Mouse (Mus musculus): ENCODE data around the gene Bri3. TPM values are rescaled to one million over a fixed set of nuclear protein-coding genes. Genes with fewer than 3 reads are reported as not detected.

Gene Bri3
- polyA plus RNA-seq, 1 experiment, result 154 TPM

GRCm38 (mm10) chr5:144289769-144290440 lies 45.7 kb downstream of the Bri3 start:
- no peak for TF ChIP-seq POLR2A (IDR thresholded peaks at IDR 0.05; ENCODE audit: low read depth, low read length)
- no peak for TF ChIP-seq CTCF (IDR thresholded peaks at IDR 0.05; ENCODE audit: extremely low read depth, insufficient read length, insufficient replicate concordance, low read depth, low read length)
- H3K4me1 ChIP-seq (ENCODE audit: control insufficient read depth, insufficient read depth, insufficient read length, low read length), result peaks cover 9% of the 10 kb centered on the region
- 39% methylated on average over 4 of the region's 4 CpGs for WGBS
- H3K4me3 ChIP-seq (ENCODE audit: low read depth, low read length), result no peak overlapping the region
- H3K27ac ChIP-seq (ENCODE audit: insufficient read depth, low read depth, low read length), result peak overlapping the region; percentile 74
- H3K36me3 ChIP-seq (ENCODE audit: control insufficient read depth, insufficient read depth, low read length), result peaks cover 15% of the 10 kb centered on the region
- H3K27me3 ChIP-seq (ENCODE audit: control insufficient read depth, insufficient read depth, low read length), result no peaks in the 10 kb centered on the region

DNA sequence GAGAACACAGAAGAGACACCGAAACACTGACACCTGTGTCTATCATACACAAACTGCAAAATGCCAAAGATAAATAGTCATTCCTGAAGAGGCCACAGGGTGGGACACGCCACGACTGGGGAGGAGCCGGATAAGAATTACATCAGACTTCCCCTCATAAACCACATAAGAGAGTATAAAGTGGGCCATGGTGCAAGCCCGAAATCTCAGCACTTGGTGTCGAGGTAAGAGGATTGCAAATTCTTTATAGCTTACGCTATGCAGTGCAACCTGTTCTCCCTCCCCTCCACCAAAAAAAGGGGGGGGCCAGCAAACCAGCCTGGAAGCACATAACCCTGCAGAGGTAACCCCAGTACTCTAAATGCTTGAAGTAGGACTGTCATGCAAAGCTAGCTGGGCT lies 50.7 kb downstream of the Bri3 start:
- peak overlapping the region; percentile 61 for H3K27ac ChIP-seq (ENCODE audit: insufficient read depth, low read depth, low read length)
- H3K4me1 ChIP-seq (ENCODE audit: control insufficient read depth, insufficient read depth, insufficient read length, low read length), result peaks cover 16% of the 10 kb centered on the region
- H3K27me3 ChIP-seq (ENCODE audit: control insufficient read depth, insufficient read depth, low read length), result no peaks in the 10 kb centered on the region
- TF ChIP-seq CTCF (IDR thresholded peaks at IDR 0.05; ENCODE audit: extremely low read depth, insufficient read length, insufficient replicate concordance, low read depth, low read length) (no peak), POLR2A (IDR thresholded peaks at IDR 0.05; ENCODE audit: low read depth, low read length) (no peak)
- H3K36me3 ChIP-seq (ENCODE audit: control insufficient read depth, insufficient read depth, low read length), result peaks cover 5% of the 10 kb centered on the region; the same call in 1 of the 2 replicates
- H3K4me3 ChIP-seq (ENCODE audit: low read depth, low read length), result no peak overlapping the region
- 34% methylated on average over 7 of the region's 7 CpGs for WGBS

- Histone ChIP-seq H3K27me3 (ENCODE audit: control insufficient read depth, insufficient read depth, low read length) (no peaks in the 10 kb centered on the region), H3K4me3 (ENCODE audit: low read depth, low read length) (no peak overlapping the region), H3K27ac (ENCODE audit: insufficient read depth, low read depth, low read length) (peak overlapping the region; percentile 61), H3K36me3 (ENCODE audit: control insufficient read depth, insufficient read depth, low read length) (peaks cover 5% of the 10 kb centered on the region; the same call in 1 of the 2 replicates), H3K4me1 (ENCODE audit: control insufficient read depth, insufficient read depth, insufficient read length, low read length) (peaks cover 16% of the 10 kb centered on the region)
- TF ChIP-seq POLR2A (IDR thresholded peaks at IDR 0.05; ENCODE audit: low read depth, low read length) (no peak), CTCF (IDR thresholded peaks at IDR 0.05; ENCODE audit: extremely low read depth, insufficient read length, insufficient replicate concordance, low read depth, low read length) (no peak)
- WGBS, result 46% methylated on average over 1 of the region's 1 CpGs
Observed at GRCm38 (mm10) chr5:144295357-144295756, 51.1 kb downstream of the Bri3 start.

- H3K4me1 ChIP-seq (ENCODE audit: control insufficient read depth, insufficient read depth, insufficient read length, low read length), result peaks cover 16% of the 10 kb centered on the region
- TF ChIP-seq CTCF (IDR thresholded peaks at IDR 0.05; ENCODE audit: extremely low read depth, insufficient read length, insufficient replicate concordance, low read depth, low read length) (no peak), POLR2A (IDR thresholded peaks at IDR 0.05; ENCODE audit: low read depth, low read length) (no peak)
- no peak overlapping the region for H3K4me3 ChIP-seq (ENCODE audit: low read depth, low read length)
- WGBS, result 25% methylated on average over 7 of the region's 7 CpGs
- peak overlapping the region; percentile 96 for H3K27ac ChIP-seq (ENCODE audit: insufficient read depth, low read depth, low read length)
- H3K27me3 ChIP-seq (ENCODE audit: control insufficient read depth, insufficient read depth, low read length), result no peaks in the 10 kb centered on the region
- peaks cover 5% of the 10 kb centered on the region; the same call in 1 of the 2 replicates for H3K36me3 ChIP-seq (ENCODE audit: control insufficient read depth, insufficient read depth, low read length)
Observed at GRCm38 (mm10) chr5:144296090-144296604, 51.9 kb downstream of the Bri3 start.

GRCm38 (mm10) chr5:144303071-144303470 lies 58.8 kb downstream of the Bri3 start:
- peak overlapping the region; percentile 51; the same call in 1 of the 2 replicates for H3K27ac ChIP-seq (ENCODE audit: insufficient read depth, low read depth, low read length)
- H3K4me1 ChIP-seq (ENCODE audit: control insufficient read depth, insufficient read depth, insufficient read length, low read length), result peaks cover 5% of the 10 kb centered on the region
- WGBS, result 75% methylated on average over 2 of the region's 2 CpGs
- H3K36me3 ChIP-seq (ENCODE audit: control insufficient read depth, insufficient read depth, low read length), result 0 out of 2 replicates have a peak, but pooled peaks cover 2% of the 10 kb centered on the region
- H3K4me3 ChIP-seq (ENCODE audit: low read depth, low read length), result no peak overlapping the region
- TF ChIP-seq POLR2A (IDR thresholded peaks at IDR 0.05; ENCODE audit: low read depth, low read length) (no peak), CTCF (IDR thresholded peaks at IDR 0.05; ENCODE audit: extremely low read depth, insufficient read length, insufficient replicate concordance, low read depth, low read length) (no peak)
- no peaks in the 10 kb centered on the region for H3K27me3 ChIP-seq (ENCODE audit: control insufficient read depth, insufficient read depth, low read length)

GRCm38 (mm10) chr5:144308929-144309328 lies 64.7 kb downstream of the Bri3 start:
- 81% methylated on average over 4 of the region's 4 CpGs for WGBS
- Histone ChIP-seq H3K27ac (ENCODE audit: insufficient read depth, low read depth, low read length) (no peak overlapping the region), H3K4me1 (ENCODE audit: control insufficient read depth, insufficient read depth, insufficient read length, low read length) (peaks cover 7% of the 10 kb centered on the region), H3K36me3 (ENCODE audit: control insufficient read depth, insufficient read depth, low read length) (0 out of 2 replicates have a peak, but pooled peaks cover 2% of the 10 kb centered on the region), H3K27me3 (ENCODE audit: control insufficient read depth, insufficient read depth, low read length) (no peaks in the 10 kb centered on the region), H3K4me3 (ENCODE audit: low read depth, low read length) (no peak overlapping the region)
- TF ChIP-seq CTCF (IDR thresholded peaks at IDR 0.05; ENCODE audit: extremely low read depth, insufficient read length, insufficient replicate concordance, low read depth, low read length) (no peak), POLR2A (IDR thresholded peaks at IDR 0.05; ENCODE audit: low read depth, low read length) (no peak)

DNA sequence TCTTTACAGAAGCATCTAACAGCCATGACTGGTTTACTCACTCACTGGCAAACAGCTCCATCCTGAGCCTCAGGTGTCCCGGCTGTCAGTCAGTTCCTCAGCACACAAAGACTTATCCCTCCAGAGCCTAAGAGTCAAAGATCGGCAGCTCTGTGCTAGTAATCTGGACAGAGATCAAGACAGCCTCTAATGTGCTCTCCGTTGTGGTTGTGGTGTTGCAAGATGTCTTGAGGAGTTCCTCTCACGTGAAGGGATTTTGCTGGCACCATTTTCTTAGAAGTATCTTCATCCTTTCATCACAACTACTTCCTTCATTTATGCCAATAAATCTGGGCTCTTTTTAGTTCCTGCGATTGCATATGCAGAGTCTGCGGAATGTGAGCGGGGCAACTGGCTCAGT lies 67.9 kb downstream of the Bri3 start:
- TF ChIP-seq CTCF (IDR thresholded peaks at IDR 0.05; ENCODE audit: extremely low read depth, insufficient read length, insufficient replicate concordance, low read depth, low read length), result no peak
- TF ChIP-seq POLR2A (IDR thresholded peaks at IDR 0.05; ENCODE audit: low read depth, low read length), result no peak
- Histone ChIP-seq H3K36me3 (ENCODE audit: control insufficient read depth, insufficient read depth, low read length) (0 out of 2 replicates have a peak, but pooled peaks cover 3% of the 10 kb centered on the region), H3K27me3 (ENCODE audit: control insufficient read depth, insufficient read depth, low read length) (no peaks in the 10 kb centered on the region), H3K4me1 (ENCODE audit: control insufficient read depth, insufficient read depth, insufficient read length, low read length) (peaks cover 30% of the 10 kb centered on the region), H3K27ac (ENCODE audit: insufficient read depth, low read depth, low read length) (no peak overlapping the region), H3K4me3 (ENCODE audit: low read depth, low read length) (no peak overlapping the region)
- 61% methylated on average over 7 of the region's 7 CpGs for WGBS

Measured in small intestine, adult 2 months (tissue).